Mouse (Mus musculus) kidney, postnatal 14 days (tissue): ENCODE measurements around the gene Aanat.

Experiments
- DNase-seq: peaks from one replicate; pipeline ENCODE4 v3.0.0; 2022; ENCODE audit warnings: mixed read lengths

Aanat gene

DNA sequence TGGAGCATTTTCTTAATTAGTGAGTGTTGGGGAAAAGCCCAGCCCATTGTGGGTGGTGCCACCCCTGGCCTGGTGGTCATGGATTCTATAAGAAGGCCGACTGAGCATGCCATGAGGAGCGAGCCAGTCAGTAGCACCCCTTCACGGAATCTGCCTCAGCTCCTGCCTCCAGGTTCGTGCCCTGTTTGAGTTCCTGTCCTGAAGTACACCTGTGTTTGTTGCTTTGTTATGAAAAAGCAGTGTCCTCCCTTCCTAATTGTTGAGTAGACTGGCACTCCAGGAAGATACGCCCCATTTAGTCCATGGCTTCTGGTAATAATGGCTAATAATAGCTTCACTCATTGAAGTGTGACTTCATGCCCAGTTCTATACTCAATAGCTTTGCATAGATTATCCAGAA lies at the start of gene Aanat:
Gene Aanat (plus strand): TSS at position 123 of the 400 bp plus-strand sequence.
- no peak for DNase-seq

- no peak for DNase-seq
Observed at GRCm38 (mm10) chr11:116536685-116537084, 49.5 kb upstream of the Aanat start.

GRCm38 (mm10) chr11:116537388-116537787 lies 48.8 kb upstream of the Aanat start:
- DNase-seq: no peak

GRCm38 (mm10) chr11:116538142-116538735 lies 48.0 kb upstream of the Aanat start:
- no peak for DNase-seq

- DNase-seq: no peak
Observed at GRCm38 (mm10) chr11:116541183-116541582, 45.0 kb upstream of the Aanat start.

DNA sequence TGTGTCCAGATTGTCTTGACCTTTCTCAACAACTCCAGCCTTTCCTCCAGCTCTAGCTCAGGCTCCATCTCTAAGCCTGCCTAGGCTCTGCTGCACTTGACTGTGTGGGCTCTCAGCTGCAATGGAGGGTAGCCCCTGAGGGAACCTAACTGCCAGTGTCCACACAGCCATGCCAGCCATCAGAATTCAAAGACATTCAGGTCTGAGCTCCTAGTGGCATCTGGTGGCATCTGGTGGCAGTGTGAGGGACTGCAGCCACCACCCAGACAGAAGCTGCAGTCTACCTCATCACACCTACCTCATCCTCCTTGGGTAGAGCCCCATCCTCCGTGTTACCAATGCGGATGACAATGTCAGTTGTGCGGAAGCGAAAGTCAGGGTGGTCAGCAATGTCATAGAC lies 43.1 kb upstream of the Aanat start:
- DNase-seq: peak; percentile 59

- DNase-seq: no peak
Observed at GRCm38 (mm10) chr11:116547296-116548060, 38.8 kb upstream of the Aanat start.

DNA sequence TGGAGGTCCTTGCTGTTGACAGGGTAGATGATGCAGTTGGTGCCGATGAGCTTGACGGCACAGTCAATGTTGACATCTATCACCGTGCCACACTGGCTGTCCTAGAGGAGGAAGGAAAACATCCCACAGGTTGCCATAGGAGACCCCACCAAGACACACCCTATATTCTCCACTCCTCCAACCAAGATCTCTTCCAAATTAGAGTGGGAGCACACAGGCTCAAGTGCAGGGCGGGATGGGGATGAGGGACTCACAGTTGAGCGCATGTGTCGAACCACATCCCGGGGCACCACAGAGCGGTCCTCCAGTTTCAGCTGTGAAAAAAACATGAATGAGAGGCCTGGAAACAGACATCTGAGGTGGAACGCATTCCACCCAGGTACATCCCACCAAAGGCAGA lies 37.5 kb upstream of the Aanat start:
- DNase-seq: no peak

GRCm38 (mm10) chr11:116549273-116550038 lies 36.8 kb upstream of the Aanat start:
- no peak for DNase-seq

DNA sequence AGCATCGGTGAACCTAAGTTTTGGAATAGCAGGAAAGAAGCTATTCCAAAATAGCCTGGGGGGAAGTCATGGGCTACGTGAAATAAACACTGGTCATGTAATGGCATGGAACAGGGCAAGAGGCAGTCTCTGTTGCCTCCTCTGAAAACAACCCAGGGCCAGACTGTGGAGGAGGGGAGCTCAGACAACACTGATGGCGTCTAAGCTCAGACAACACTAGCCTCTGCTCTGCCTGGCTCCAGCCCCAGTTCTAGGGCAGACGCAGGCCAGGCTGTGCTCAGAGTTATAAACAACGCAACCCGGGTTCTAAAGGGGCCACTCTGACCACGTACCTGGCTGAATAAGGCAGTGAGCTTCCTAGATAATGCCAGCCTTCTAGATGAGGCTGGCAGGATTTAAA lies 35.5 kb upstream of the Aanat start:
- peak; percentile 27 for DNase-seq

DNA sequence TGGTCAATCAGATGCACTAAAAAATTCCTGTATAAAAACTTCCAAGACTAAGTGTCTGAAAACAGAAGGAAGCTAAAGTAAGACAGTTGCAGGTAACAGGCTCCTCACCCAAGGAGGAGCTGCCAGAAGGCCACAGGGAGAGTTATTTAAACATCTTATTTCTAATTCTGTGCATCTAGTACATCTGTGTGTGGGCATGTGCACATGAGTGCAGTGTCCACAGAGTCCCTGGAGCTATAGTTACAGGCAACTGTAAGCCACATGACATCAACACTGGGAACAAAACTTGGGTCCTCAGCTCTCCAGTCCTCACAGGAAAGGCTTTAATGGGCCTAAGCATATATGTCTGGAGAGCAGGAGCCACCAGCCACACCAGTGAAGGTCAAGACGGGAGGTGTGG lies 34.0 kb upstream of the Aanat start:
- no peak for DNase-seq

- peak; percentile 56 for DNase-seq
Observed at GRCm38 (mm10) chr11:116554171-116554878, 31.9 kb upstream of the Aanat start.

GRCm38 (mm10) chr11:116555572-116555971 lies 30.7 kb upstream of the Aanat start:
- DNase-seq: no peak

- no peak for DNase-seq
Observed at GRCm38 (mm10) chr11:116556308-116556707, 29.9 kb upstream of the Aanat start.

DNA sequence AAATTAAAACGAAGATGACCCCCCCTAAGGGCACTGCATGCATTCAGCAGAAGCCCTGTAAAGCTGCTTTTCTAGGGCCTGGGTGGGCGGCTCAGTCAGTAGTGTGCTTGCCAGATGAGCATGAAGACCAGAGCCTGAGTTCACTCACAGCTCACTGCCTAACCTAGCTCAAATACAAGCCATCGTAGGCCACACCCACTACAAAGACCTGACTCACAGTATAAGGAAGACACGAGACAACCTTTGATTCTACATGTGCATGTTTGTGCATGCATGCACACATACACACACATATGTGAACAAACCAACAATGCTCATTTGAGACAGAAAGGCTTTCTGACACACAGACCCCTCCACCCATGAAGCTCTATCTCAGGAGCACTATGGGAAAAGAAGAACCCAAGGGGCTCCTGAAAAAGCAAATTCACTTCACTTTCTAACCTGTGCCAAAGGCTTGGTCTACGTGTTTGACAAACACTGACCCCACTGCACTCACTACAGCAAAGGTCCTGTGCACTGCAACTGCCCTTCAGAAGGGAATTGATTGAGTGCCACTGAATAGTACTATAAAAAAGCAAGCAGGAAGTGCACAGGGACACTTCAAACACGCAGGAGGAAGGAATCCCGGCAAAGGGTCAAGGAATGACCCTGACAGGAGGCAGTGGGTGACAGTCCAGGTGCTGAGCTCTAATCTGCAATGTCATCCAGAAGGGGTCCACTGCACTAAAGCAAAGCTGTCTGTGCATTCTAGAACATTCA lies 20.8 kb upstream of the Aanat start:
- DNase-seq: no peak

- DNase-seq: no peak
Observed at GRCm38 (mm10) chr11:116567531-116567930, 18.7 kb upstream of the Aanat start.

- no peak for DNase-seq
Observed at GRCm38 (mm10) chr11:116570821-116571220, 15.4 kb upstream of the Aanat start.

GRCm38 (mm10) chr11:116571767-116572679 lies 14.2 kb upstream of the Aanat start:
- DNase-seq: no peak

DNA sequence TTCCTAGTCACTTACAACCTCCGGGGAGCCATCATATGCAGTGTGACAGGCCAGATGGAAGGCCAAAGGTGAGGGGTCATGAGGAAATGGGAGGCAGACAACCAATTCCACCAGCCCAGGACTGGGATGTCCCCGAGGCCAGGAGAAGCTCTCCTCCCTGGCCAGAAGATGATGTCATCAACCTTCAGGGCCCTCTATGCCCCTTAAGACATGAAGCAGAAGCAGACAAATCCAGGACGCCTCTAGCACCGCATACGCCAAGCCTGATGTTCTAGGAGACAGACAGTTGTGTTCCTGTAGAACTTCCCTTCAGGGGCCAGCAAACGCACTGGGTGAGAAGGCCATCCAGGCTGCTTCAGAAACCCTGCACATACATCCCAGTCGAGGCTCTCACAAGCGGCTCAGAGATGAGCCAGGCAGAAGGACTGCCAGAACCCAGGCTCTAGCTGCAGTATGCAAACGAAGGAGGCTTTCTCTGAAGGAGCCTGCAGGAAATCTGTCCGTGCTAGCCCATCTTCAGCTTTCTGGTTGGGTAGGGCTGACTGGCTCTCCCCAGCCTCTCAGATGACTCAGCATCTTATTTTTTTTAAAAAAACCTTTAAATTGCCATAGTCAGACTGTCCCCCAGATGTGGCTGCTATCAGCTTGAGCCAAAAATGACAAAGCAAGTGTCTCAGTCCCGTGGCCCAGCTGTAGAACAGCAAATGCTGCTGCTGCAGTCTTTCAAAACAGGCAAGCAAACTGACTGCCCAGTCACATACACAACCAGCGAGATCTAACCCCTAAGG lies 13.3 kb upstream of the Aanat start:
- DNase-seq: no peak

DNA sequence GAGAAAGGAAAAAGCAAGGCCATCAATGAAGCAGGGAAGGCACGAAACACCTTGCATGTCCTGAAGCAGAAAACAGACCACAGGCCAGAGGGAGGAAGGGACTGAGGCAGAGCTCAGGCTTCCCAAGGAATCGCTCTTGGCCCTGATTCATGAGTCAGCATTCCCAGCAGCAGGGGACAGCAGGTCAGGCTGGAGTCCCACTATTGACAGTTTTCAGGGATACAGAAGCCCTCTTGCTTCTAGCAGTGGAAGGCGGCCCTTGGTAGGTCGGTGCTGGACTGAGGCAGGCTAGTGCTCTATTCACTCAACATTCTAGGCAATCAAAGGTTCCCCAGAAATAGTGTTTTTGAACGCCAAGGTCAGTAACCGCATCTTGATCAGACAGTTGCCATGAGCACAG lies 11.7 kb upstream of the Aanat start:
- DNase-seq: no peak
